Mouse (Mus musculus): ENCODE measurements around the gene Itk. TPM values are rescaled to one million over a fixed set of nuclear protein-coding genes. Genes with fewer than 3 reads are reported as not detected.

The Itk gene
- polyA plus RNA-seq, 1 experiment: 0.39 TPM

GRCm38 (mm10) chr11:46390621-46391020 is 1.3 kb upstream of the Itk start:
- Histone ChIP-seq H3K27ac (ENCODE audit: insufficient read depth, low read length) (no peak overlapping the region), H3K4me1 (ENCODE audit: control insufficient read depth, insufficient read depth, low read length) (no peaks in the 10 kb centered on the region), H3K4me3 (replicated peaks; ENCODE audit: insufficient read depth, low read depth, low read length) (no peak overlapping the region), H3K27me3 (ENCODE audit: control insufficient read depth, insufficient read depth, low read length) (no peaks in the 10 kb centered on the region)
- no peak for DNase-seq
- WGBS: 45% methylated on average over 3 of the region's 3 CpGs
- TF ChIP-seq POLR2A (IDR thresholded peaks at IDR 0.05; ENCODE audit: borderline replicate concordance, insufficient read depth, low read length): no peak
- TF ChIP-seq CTCF (IDR thresholded peaks at IDR 0.05; ENCODE audit: borderline replicate concordance, insufficient read depth, low read depth, low read length): no peak

- TF ChIP-seq CTCF (IDR thresholded peaks at IDR 0.05; ENCODE audit: borderline replicate concordance, insufficient read depth, low read depth, low read length) (no peak), POLR2A (IDR thresholded peaks at IDR 0.05; ENCODE audit: borderline replicate concordance, insufficient read depth, low read length) (no peak)
- H3K27me3 ChIP-seq (ENCODE audit: control insufficient read depth, insufficient read depth, low read length): no peaks in the 10 kb centered on the region; the same call in 1 of the 2 replicates
- no peak overlapping the region for H3K27ac ChIP-seq (ENCODE audit: insufficient read depth, low read length)
- DNase-seq: no peak
- WGBS: 70% methylated on average over 6 of the region's 6 CpGs
- no peaks in the 10 kb centered on the region for H3K4me1 ChIP-seq (ENCODE audit: control insufficient read depth, insufficient read depth, low read length)
- H3K4me3 ChIP-seq (replicated peaks; ENCODE audit: insufficient read depth, low read depth, low read length): no peak overlapping the region
Measured at GRCm38 (mm10) chr11:46388438-46388837, 877 bp downstream of the Itk start.

- TF ChIP-seq CTCF (IDR thresholded peaks at IDR 0.05; ENCODE audit: borderline replicate concordance, insufficient read depth, low read depth, low read length) (no peak), POLR2A (IDR thresholded peaks at IDR 0.05; ENCODE audit: borderline replicate concordance, insufficient read depth, low read length) (no peak)
- Histone ChIP-seq H3K4me3 (replicated peaks; ENCODE audit: insufficient read depth, low read depth, low read length) (no peak overlapping the region), H3K4me1 (ENCODE audit: control insufficient read depth, insufficient read depth, low read length) (no peaks in the 10 kb centered on the region), H3K27ac (ENCODE audit: insufficient read depth, low read length) (no peak overlapping the region), H3K27me3 (ENCODE audit: control insufficient read depth, insufficient read depth, low read length) (no peaks in the 10 kb centered on the region; the same call in 1 of the 2 replicates)
- DNase-seq: no peak
- 91% methylated on average over 8 of the region's 8 CpGs for WGBS
Measured at GRCm38 (mm10) chr11:46387061-46387460, 2.3 kb downstream of the Itk start.

DNA sequence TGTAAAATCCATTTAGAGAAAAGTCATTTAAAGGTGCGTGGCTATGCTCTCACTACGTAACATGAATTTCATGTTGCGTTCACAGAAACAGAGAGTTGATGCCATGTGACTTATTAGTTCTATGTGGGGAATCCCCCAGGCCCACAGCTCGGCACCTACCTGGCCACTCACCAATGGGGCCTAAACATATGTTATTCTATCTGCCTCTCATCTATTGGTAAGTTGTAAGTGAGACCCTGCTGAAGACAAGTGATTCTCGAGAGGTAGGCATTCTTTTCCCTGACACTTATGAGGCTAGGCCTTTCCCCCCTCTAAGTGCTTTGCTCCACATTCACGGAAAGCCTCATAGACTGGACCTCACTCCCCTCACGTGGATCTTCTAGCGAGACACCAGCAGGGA is 2.8 kb downstream of the Itk start:
- H3K27ac ChIP-seq (ENCODE audit: insufficient read depth, low read length): no peak overlapping the region
- TF ChIP-seq CTCF (IDR thresholded peaks at IDR 0.05; ENCODE audit: borderline replicate concordance, insufficient read depth, low read depth, low read length) (no peak), POLR2A (IDR thresholded peaks at IDR 0.05; ENCODE audit: borderline replicate concordance, insufficient read depth, low read length) (no peak)
- DNase-seq: no peak
- no peaks in the 10 kb centered on the region; the same call in 1 of the 2 replicates for H3K27me3 ChIP-seq (ENCODE audit: control insufficient read depth, insufficient read depth, low read length)
- WGBS: 86% methylated on average over 8 of the region's 8 CpGs
- no peaks in the 10 kb centered on the region for H3K4me1 ChIP-seq (ENCODE audit: control insufficient read depth, insufficient read depth, low read length)
- no peak overlapping the region for H3K4me3 ChIP-seq (replicated peaks; ENCODE audit: insufficient read depth, low read depth, low read length)

DNA sequence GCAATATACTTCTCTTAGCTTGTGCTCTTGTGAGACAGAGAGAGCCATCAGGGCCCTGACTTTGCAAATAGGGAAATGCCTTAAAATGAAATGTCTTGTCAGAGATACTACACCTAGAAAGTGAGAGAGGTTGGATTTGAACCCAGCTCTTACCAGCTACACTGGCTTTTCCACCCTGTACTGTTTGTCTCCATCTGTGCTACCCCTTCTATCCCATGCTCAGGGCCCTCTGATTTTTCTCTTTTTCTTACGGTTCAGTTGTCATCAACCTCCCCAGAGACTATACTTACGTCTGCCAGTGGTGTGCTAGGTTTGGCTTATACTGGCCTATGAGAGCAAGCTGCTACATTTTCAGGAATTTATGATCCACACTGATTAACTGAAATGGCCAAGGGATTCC is 4.4 kb downstream of the Itk start:
- H3K27ac ChIP-seq (ENCODE audit: insufficient read depth, low read length): no peak overlapping the region
- DNase-seq: no peak
- H3K27me3 ChIP-seq (ENCODE audit: control insufficient read depth, insufficient read depth, low read length): no peaks in the 10 kb centered on the region; the same call in 1 of the 2 replicates
- no peaks in the 10 kb centered on the region for H3K4me1 ChIP-seq (ENCODE audit: control insufficient read depth, insufficient read depth, low read length)
- 72% methylated on average over 2 of the region's 2 CpGs for WGBS
- no peak overlapping the region for H3K4me3 ChIP-seq (replicated peaks; ENCODE audit: insufficient read depth, low read depth, low read length)
- no peak for TF ChIP-seq POLR2A (IDR thresholded peaks at IDR 0.05; ENCODE audit: borderline replicate concordance, insufficient read depth, low read length)
- TF ChIP-seq CTCF (IDR thresholded peaks at IDR 0.05; ENCODE audit: borderline replicate concordance, insufficient read depth, low read depth, low read length): no peak

- no peaks in the 10 kb centered on the region; the same call in 1 of the 2 replicates for H3K27me3 ChIP-seq (ENCODE audit: control insufficient read depth, insufficient read depth, low read length)
- WGBS: 85% methylated on average over 4 of the region's 4 CpGs
- no peak for TF ChIP-seq POLR2A (IDR thresholded peaks at IDR 0.05; ENCODE audit: borderline replicate concordance, insufficient read depth, low read length)
Measured at GRCm38 (mm10) chr11:46382466-46382865, 6.8 kb downstream of the Itk start.

DNA sequence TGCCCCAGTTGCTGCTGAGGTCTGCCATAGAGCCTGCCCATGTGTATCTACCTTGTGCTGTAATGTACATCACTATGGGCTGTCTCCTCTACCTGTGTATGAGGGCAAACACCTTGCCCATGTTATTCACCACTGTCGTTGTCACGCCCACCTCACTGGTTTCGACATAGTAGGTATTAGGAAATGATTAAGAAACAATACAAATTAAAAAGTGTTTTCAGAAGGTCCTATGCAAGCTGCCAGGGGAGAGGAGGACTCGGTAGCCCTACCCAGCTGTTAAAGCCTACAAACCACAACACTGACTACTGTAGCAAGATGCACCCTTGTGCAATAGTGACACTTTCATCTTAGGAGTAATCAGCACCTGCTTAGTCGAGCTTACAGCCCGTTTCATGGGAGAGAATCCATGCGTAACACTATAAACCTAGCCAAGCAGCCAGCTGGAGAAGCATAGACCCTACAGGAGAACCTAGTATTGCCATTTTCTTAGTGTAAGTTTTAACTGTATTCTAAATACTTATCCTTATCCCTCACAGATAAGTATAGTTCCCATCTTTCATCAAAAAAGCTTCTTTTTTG is 9.1 kb downstream of the Itk start:
- TF ChIP-seq POLR2A (IDR thresholded peaks at IDR 0.05; ENCODE audit: borderline replicate concordance, insufficient read depth, low read length) (no peak), CTCF (IDR thresholded peaks at IDR 0.05; ENCODE audit: borderline replicate concordance, insufficient read depth, low read depth, low read length) (no peak)
- H3K27ac ChIP-seq (ENCODE audit: insufficient read depth, low read length): no peak overlapping the region
- H3K27me3 ChIP-seq (ENCODE audit: control insufficient read depth, insufficient read depth, low read length): no peaks in the 10 kb centered on the region; the same call in 1 of the 2 replicates
- H3K4me1 ChIP-seq (ENCODE audit: control insufficient read depth, insufficient read depth, low read length): no peaks in the 10 kb centered on the region
- 77% methylated on average over 7 of the region's 7 CpGs for WGBS
- no peak for DNase-seq
- H3K4me3 ChIP-seq (replicated peaks; ENCODE audit: insufficient read depth, low read depth, low read length): no peak overlapping the region

More at GRCm38 (mm10) chr11:46382466-46382865, 6.8 kb downstream of the Itk start:
- H3K4me1 ChIP-seq (ENCODE audit: control insufficient read depth, insufficient read depth, low read length): no peaks in the 10 kb centered on the region
- no peak for DNase-seq
- no peak overlapping the region for H3K27ac ChIP-seq (ENCODE audit: insufficient read depth, low read length)
- no peak overlapping the region for H3K4me3 ChIP-seq (replicated peaks; ENCODE audit: insufficient read depth, low read depth, low read length)

All from cerebellum, adult 2 months (tissue).